Mouse (Mus musculus) limb, embryonic 13.5 days (tissue): ENCODE measurements around the gene Tagap1. TPM values are rescaled to one million over a fixed set of nuclear protein-coding genes. Genes with fewer than 3 reads are reported as not detected.
"Not testable (repeated sequence)": the region's sequence is repeated elsewhere in the genome, so short reads cannot be mapped to it uniquely, and the experiment has no call there.

ENCODE experiments used
- ATAC-seq: fragments of 200-750 bp; cut with Nextera tagmentation; 2 replicates; pipeline ENCODE4 v1.8.0; 2017; ENCODE audit warnings: low read depth, moderate number of reproducible peaks, moderate TSS enrichment; ENCODE audit not compliant: low FRiP score
- H3K27ac ChIP-seq: fragments of 300-500 bp; sonication (generic); 2 replicates; pipeline ENCODE4 v1.5.1; 2015; ENCODE audit warnings: inconsistent platforms, mild to moderate bottlenecking, moderate library complexity
- H3K27me3 ChIP-seq: fragments of 300-500 bp; sonication (generic); 2 replicates; pipeline ENCODE4 v1.6.1; 2015; ENCODE audit warnings: mild to moderate bottlenecking, inconsistent platforms
- H3K36me3 ChIP-seq: fragments of 300-500 bp; sonication (generic); 2 replicates; pipeline ENCODE4 v1.6.1; 2015; ENCODE audit warnings: inconsistent platforms, mild to moderate bottlenecking, moderate library complexity
- H3K4me1 ChIP-seq: fragments of 300-500 bp; sonication (generic); 2 replicates; pipeline ENCODE4 v1.6.1; 2015; ENCODE audit warnings: inconsistent platforms
- H3K4me2 ChIP-seq: fragments of 300-500 bp; sonication (generic); replicated peaks from 2 replicates; pipeline ENCODE4 v1.6.1; 2015; ENCODE audit warnings: inconsistent platforms, mild to moderate bottlenecking, moderate library complexity
- H3K4me3 ChIP-seq: fragments of 300-500 bp; sonication (generic); 2 replicates; pipeline ENCODE4 v1.5.1; 2015; ENCODE audit warnings: moderate library complexity, mild to moderate bottlenecking, inconsistent platforms
- H3K9ac ChIP-seq: fragments of 300-500 bp; sonication (generic); 2 replicates; pipeline ENCODE4 v1.6.1; 2015; ENCODE audit warnings: mild to moderate bottlenecking, inconsistent platforms
- H3K9me3 ChIP-seq: fragments of 300-500 bp; sonication (generic); 2 replicates; pipeline ENCODE4 v1.6.1; 2016; ENCODE audit warnings: inconsistent platforms
- WGBS: fragments of 180-500 bp; shearing (Covaris S2); methylation state at CpG from one replicate; pipeline ENCODE4 v1.1.7; 2015; 5-methylcytosine and 5-hydroxymethylcytosine counted together
- polyA plus RNA-seq: library from polyadenylated mRNA; unstranded; fragments of >200 nt; fragmentation: Nextera tagmentation; extraction: Ambion mirVana; gene quantifications from 2 replicates; pipeline ENCODE4 v1.2.1, GENCODE M21; 2015

Tagap1 gene
- polyA plus RNA-seq, 1 experiment from 2014 or later: 61.3 TPM

DNA sequence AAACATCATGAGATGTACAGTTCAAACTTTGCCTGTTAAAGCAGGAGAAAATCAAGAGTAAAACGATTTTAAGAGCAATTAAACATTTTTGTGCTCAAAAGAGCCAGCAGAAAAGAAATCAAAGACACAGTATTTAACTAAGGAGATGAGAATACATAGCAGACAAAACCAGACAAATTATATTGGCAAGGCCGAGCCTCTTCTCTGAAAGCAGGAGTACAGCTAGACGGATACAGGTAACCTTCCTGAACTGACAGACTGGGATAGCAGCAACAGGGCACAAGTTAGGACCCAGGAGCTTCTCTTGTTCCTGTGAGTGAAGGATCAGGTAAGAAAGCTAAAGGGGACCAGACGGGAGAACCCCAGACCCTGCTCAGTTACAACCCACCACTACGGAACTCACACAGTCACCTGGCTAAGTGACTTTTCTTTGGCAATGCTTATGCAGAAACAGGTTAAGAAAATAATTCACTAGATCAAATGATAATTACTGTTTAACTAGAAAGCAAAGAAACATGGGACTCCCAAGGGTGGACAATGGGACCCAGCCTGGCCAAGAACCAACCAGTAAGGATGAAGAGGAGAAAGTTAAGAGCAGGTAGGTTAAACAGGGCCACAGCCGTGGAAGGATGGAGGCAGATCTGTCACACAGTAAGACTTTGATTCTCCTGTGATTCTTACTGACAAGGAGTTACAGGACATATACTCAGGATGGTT lies 1.3 kb downstream of the Tagap1 start:
- H3K27me3 ChIP-seq, H3K36me3 ChIP-seq, H3K4me1 ChIP-seq, H3K9me3 ChIP-seq, H3K27ac ChIP-seq, H3K9ac ChIP-seq, ATAC-seq: not testable (repeated sequence)
- Histone ChIP-seq H3K4me3 (peak overlapping the region; percentile 52), H3K4me2 (peak overlapping the region; percentile 58)
- 57% methylated on average over 5 of the region's 6 CpGs for WGBS

DNA sequence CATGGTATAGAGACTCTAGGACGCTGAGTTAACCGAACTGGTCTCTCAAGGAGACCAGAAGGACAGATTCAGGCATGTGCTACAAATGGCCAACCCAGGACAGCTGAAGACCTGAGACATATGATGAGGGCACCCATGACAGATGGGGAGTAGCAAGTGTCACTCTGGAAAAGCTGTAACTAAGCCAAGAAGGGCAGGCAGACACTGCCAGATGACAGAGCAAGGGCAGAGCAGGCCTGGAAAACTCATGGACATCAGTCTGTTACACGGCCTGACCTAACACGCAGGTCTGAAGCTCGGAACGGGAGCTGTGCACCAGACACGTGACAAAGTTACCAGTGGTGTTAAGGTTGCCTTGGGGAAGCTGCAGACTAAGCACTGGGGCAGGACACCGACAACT lies 2.1 kb downstream of the Tagap1 start:
- not testable (repeated sequence) for ATAC-seq, H3K27me3 ChIP-seq, H3K9me3 ChIP-seq, H3K9ac ChIP-seq, H3K36me3 ChIP-seq, H3K4me3 ChIP-seq, H3K4me2 ChIP-seq, H3K27ac ChIP-seq, H3K4me1 ChIP-seq
- WGBS: 89% methylated on average over 7 of the region's 8 CpGs

DNA sequence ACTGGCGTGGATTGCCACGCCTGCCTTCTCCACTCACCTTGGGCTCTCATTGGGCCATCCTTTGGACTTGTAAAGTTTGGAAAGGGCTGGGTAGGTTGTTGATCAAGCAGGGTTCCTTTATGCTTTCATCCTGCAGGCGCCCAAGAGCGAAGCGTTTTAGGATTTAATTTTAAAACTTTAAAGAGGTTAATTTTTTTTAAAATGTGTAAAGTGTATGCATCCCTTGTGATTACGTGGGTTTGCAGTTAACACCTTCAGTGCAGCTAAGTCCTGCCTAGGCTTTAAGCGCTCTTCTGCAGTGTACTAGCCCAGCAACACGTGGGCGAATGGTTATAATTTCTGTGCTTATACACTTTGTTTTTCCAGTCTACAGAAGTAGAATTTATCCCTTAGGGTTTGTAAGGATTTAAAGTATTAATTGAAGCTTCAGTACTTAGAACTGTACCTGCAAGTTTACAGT lies 12.2 kb downstream of the Tagap1 start:
- peak overlapping the region; percentile 90; the same call in 1 of the 2 replicates for H3K27ac ChIP-seq
- not testable (repeated sequence) for H3K27me3 ChIP-seq, H3K36me3 ChIP-seq, H3K4me1 ChIP-seq, H3K9me3 ChIP-seq
- 6% methylated on average over 9 of the region's 9 CpGs for WGBS
- peak overlapping the region; percentile 56 for H3K4me3 ChIP-seq
- H3K4me2 ChIP-seq: peak overlapping the region; percentile 63
- peak overlapping the region; percentile 63 for H3K9ac ChIP-seq
- ATAC-seq: peak; percentile 25; the same call in 1 of the 2 replicates

GRCm38 (mm10) chr17:6947984-6948768 lies 12.8 kb downstream of the Tagap1 start, which contains the start of gene Rsph3b:
Gene Rsph3b (minus strand): TSS chr17:6948682.
- Histone ChIP-seq H3K4me2 (peak within 1 kb of the TSS; percentile 63), H3K4me3 (peak within 1 kb of the TSS; percentile 56), H3K27ac (peak within 1 kb of the TSS; percentile 90), H3K9ac (peak within 1 kb of the TSS; percentile 63)
- under 1% methylated on average over 68 of the region's 73 CpGs for WGBS
- not testable (repeated sequence) for H3K27me3 ChIP-seq, H3K4me1 ChIP-seq, H3K9me3 ChIP-seq, H3K36me3 ChIP-seq
- ATAC-seq: peak; percentile 98

DNA sequence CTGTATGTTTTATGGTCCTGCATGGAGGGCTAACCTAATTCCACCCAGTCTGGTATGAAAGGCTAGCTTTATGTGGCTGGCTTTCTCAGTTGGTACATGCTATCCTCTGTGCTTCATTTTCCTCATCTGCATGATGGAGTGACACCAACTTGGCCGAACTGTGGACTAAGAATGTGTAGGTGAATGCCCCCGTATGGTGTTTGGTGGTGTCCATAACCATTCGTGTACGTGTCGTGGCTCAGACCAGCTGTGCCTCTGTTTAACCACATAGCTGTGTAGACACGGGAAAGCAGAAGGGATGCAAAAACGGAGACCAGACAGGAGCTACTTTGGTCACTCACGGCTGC lies 13.3 kb downstream of the Tagap1 start:
- peak overlapping the region; percentile 63 for H3K4me2 ChIP-seq
- not testable (repeated sequence) for H3K27me3 ChIP-seq, ATAC-seq, H3K27ac ChIP-seq, H3K9me3 ChIP-seq, H3K4me1 ChIP-seq, H3K36me3 ChIP-seq
- H3K9ac ChIP-seq: peak overlapping the region; percentile 63; the same call in 1 of the 2 replicates
- WGBS: 17% methylated on average over 1 of the region's 8 CpGs
- peak overlapping the region; percentile 56 for H3K4me3 ChIP-seq

DNA sequence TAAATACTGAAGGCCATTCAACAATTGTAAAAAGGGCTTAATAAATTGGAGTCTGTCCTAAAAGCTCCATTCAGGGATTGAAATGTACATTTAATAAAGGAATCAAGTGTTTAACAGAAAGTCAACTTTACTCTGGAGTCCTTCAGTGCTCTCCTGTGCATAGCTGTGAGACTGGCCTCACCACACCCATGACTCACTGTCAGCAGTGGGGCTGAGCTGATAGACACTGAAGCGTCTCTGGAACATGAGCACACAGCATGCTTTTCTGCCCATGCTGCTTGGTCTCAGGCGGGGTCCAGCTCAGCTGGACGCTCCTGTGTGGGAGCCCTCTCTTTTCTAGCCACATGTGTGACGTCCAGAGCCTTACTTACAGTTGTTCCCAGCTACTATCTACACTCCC lies 18.4 kb downstream of the Tagap1 start:
- not testable (repeated sequence) for H3K27me3 ChIP-seq, H3K4me1 ChIP-seq, H3K4me2 ChIP-seq, H3K9me3 ChIP-seq, H3K27ac ChIP-seq, H3K9ac ChIP-seq, ATAC-seq, H3K36me3 ChIP-seq, H3K4me3 ChIP-seq
- no CpG with 5 or more reads among the region's 4 CpGs for WGBS

DNA sequence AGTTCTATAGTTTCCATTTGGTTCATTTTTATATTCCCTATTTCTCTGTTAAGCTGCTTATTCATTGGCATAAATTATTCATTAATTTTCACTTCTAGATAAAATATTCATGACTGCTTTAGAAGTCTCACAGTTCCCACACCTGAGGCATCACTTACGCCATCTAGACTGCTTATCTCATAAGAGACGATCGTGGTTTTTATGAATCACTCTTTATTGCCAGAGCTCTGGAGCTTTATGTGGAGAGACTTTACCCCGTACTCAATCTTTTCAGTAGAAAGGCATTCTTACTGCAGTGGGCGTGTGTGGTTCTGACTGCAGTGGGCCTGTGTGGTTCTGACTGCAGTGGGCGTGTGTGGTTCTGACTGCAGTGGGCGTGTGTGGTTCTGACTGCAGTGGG lies 29.3 kb downstream of the Tagap1 start:
- H3K4me3 ChIP-seq, H3K4me1 ChIP-seq, H3K9ac ChIP-seq, H3K4me2 ChIP-seq, H3K9me3 ChIP-seq, H3K36me3 ChIP-seq, ATAC-seq, H3K27ac ChIP-seq, H3K27me3 ChIP-seq: not testable (repeated sequence)
- WGBS: 94% methylated on average over 7 of the region's 7 CpGs

GRCm38 (mm10) chr17:6920351-6920894 lies 40.5 kb downstream of the Tagap1 start:
- WGBS: 89% methylated on average over 7 of the region's 7 CpGs
- H3K36me3 ChIP-seq, H3K4me3 ChIP-seq, H3K27ac ChIP-seq, H3K27me3 ChIP-seq, ATAC-seq, H3K4me1 ChIP-seq, H3K9me3 ChIP-seq, H3K9ac ChIP-seq, H3K4me2 ChIP-seq: not testable (repeated sequence)

DNA sequence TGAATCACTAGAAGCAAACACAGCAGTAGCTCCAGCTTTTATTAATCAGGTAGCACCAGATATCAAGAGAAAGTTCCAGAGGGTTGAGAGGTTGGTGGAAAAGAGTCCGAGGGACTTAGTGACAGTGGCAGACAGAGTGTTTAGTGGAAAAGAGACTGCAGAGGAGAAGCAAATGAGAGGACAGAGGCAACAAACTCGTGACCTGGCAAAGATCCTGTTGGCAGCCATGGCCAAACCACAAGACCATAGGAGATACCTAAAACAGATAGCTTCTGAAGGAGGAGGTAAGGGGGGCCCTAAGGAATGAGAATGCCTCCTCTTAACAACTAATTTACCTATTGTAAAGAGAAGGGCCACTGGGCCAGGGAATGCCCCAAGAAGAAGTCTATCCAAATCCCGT lies 41.6 kb downstream of the Tagap1 start:
- not testable (repeated sequence) for H3K9ac ChIP-seq, H3K27ac ChIP-seq, H3K4me1 ChIP-seq, ATAC-seq, H3K9me3 ChIP-seq, H3K27me3 ChIP-seq, H3K4me3 ChIP-seq, H3K4me2 ChIP-seq, H3K36me3 ChIP-seq
- WGBS: 94% methylated on average over 3 of the region's 3 CpGs

DNA sequence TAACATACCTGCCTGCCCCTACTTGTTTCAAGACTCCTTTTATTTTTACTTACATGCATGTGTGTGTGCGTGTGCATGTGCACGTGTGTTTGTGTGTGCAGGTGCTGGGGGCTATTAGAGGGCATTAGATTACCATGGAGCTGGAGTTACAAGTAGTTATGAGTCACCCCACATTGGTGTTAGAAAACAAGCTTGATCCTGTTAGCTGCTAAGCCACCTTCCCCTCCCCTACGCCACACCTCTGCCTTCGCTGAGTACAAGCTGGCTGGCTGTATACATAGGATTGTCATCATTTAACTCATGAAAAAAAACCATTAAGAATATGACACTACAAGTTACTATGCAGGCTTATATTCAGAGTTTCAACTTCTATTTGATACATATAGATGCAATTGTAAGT lies 45.7 kb downstream of the Tagap1 start:
- H3K27me3 ChIP-seq, H3K4me1 ChIP-seq, H3K36me3 ChIP-seq, H3K4me3 ChIP-seq, H3K27ac ChIP-seq, H3K9ac ChIP-seq, ATAC-seq, H3K4me2 ChIP-seq, H3K9me3 ChIP-seq: not testable (repeated sequence)
- WGBS: 93% methylated on average over 4 of the region's 4 CpGs

- H3K27me3 ChIP-seq, H3K27ac ChIP-seq, H3K4me3 ChIP-seq, H3K4me2 ChIP-seq, H3K36me3 ChIP-seq, H3K9ac ChIP-seq, H3K9me3 ChIP-seq, H3K4me1 ChIP-seq, ATAC-seq: not testable (repeated sequence)
- WGBS: 45% methylated on average over 2 of the region's 6 CpGs
Measured at GRCm38 (mm10) chr17:6914066-6914465, 46.9 kb downstream of the Tagap1 start.
